Mouse (Mus musculus): ENCODE data around the gene Twf2.

DNA sequence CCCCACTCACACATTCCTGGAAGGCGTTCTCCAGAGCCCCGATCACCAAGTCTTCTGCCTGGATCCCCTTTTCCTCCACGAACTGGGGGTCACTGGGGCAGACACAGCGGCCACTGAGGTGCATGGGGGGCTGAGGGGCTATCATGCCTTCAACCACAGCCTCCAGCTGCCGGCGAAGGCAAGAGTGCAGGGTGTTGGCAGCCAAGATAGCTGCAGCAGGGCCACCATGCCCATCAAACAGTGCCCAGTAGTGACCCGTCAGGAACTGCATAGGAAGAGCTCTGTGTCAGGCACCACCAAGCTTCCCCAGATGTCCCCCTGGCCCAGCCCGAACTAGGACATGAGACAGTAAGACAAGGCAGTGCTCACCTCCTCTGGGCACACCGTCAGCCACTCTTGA lies 5.2 kb upstream of the Twf2 start:
- no peak for TF ChIP-seq CTCF (IDR thresholded peaks at IDR 0.05 in 2 of 3, conservative IDR thresholded peaks at IDR 0.05 in 1 of 3; ENCODE audit: control insufficient read depth in 1 of 3, insufficient read depth in 1 of 3, low read depth in 2 of 3, low read length in 3 of 3, poor library complexity in 1 of 3, severe bottlenecking in 1 of 3)
- TF ChIP-seq NRF1 (IDR thresholded peaks at IDR 0.05; ENCODE audit: insufficient read depth, low read depth, low read length, poor library complexity, severe bottlenecking) = no peak
- TF ChIP-seq USF2 (IDR thresholded peaks at IDR 0.05; ENCODE audit: borderline replicate concordance in 1 of 2, insufficient read depth in 1 of 2, low read depth in 1 of 2, low read length in 2 of 2) = no peak
- TF ChIP-seq EP300 (IDR thresholded peaks at IDR 0.05; ENCODE audit: low read depth in 1 of 2, low read length in 2 of 2) = no peak
- no peak for TF ChIP-seq GABPA (IDR thresholded peaks at IDR 0.05; ENCODE audit: low read depth, low read length)
- TF ChIP-seq MAX (IDR thresholded peaks at IDR 0.05; ENCODE audit: low read length) = no peak
- no peak for TF ChIP-seq RCOR1 (IDR thresholded peaks at IDR 0.05; ENCODE audit: low read depth, low read length)
- TF ChIP-seq MYC (IDR thresholded peaks at IDR 0.05; ENCODE audit: low read depth, low read length) = no peak
- TF ChIP-seq ZC3H11A (IDR thresholded peaks at IDR 0.05; ENCODE audit: low read depth, low read length) = no peak
- no peak for TF ChIP-seq TAL1 (IDR thresholded peaks at IDR 0.05; ENCODE audit: low read length)
- TF ChIP-seq POLR2A (IDR thresholded peaks at IDR 0.05; ENCODE audit: control insufficient read depth in 1 of 2, insufficient read depth in 1 of 2, low read depth in 1 of 2, low read length in 2 of 2, poor library complexity in 1 of 2) = no peak
- TF ChIP-seq MAZ (IDR thresholded peaks at IDR 0.05; ENCODE audit: low read depth, low read length) = no peak
- no peak for TF ChIP-seq POLR2AphosphoS2 (IDR thresholded peaks at IDR 0.05; ENCODE audit: low read length)
- no peak for TF ChIP-seq MAFK (IDR thresholded peaks at IDR 0.05; ENCODE audit: borderline replicate concordance, low read depth, low read length)

Data from MEL (cell line).